Mouse (Mus musculus): ENCODE measurements around the gene Pik3r6. TPM values are rescaled to one million over a fixed set of nuclear protein-coding genes. Genes with fewer than 3 reads are reported as not detected.

Pik3r6 gene
- polyA plus RNA-seq (2016; fragmentation: Nextera tagmentation; extraction: Ambion mirVana) = 1.6 TPM in 2 replicates

DNA sequence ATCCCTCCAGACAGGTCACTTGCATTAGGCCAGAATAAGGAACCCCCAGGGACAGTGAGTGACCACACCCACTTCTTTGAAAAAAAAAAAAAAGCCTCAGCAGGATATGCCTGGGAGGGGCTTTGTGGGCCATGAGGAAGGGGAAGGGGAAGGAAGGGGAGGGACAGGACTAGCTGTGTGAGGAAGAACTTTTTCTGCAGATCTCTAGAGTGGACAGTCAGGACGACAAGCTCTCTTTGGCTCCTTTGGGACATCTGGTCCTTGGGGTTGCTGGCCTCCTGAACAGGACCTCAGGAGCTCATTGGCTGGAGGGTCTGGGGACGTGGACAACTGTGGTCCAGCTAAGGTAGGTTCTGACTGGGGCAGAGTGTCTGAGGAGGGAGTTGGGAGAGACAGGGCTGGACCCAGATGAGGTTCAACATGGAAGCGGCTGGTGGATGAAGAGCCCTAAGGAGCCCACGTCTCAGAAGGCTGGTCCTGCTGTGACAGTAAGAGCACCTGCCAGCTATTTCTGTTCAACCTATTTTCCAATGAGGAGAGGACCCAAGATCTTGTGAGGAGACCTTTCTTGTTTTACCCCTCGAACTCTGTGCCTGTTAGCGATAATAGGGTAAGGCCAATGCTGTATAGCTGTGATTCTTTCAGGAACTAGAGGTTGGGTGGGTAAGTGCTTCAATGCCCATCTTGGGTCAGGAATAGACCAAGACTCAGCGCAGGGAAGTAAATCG, at the start of gene Pik3r6:
Pik3r6 (plus strand) TSS at position 118 of the 728 bp plus-strand sequence.
- Histone ChIP-seq H3K4me3 (no peak within 1 kb of the TSS), H3K27me3 (ENCODE audit: low read depth, poor library complexity, severe bottlenecking) (no peaks in the 10 kb centered on the region), H3K4me1 (no peaks in the 10 kb centered on the region), H3K9me3 (replicated peaks) (no peaks in the 10 kb centered on the region), H3K27ac (replicated peaks) (no peak within 1 kb of the TSS), H3K36me3 (no peaks in the 10 kb centered on the region)
- DNase-seq (ENCODE audit: low spot score) = no peak
- 84% methylated on average over 8 of the region's 8 CpGs for WGBS

DNA sequence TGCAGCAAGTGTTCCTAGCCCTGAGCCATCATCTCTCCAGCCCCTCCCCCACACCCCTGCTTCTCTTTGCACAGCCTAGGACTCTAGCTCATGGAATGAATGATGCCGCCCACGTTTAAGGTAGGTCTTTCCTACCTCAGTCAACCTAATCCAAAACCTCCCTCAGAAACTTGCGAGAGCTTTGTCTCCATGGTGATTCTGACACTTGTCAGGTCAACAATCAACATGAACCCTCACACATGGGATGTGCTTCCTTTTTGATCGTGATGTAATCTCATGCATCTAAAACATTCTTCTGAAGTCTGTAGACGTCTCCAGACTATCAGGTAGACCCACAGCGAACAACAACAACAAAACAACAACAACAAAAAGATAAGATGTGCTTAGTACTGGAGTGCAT, 49.5 kb upstream of the Pik3r6 start:
- no peaks in the 10 kb centered on the region for H3K27me3 ChIP-seq (ENCODE audit: low read depth, poor library complexity, severe bottlenecking)
- H3K27ac ChIP-seq (replicated peaks) = no peak overlapping the region
- H3K9me3 ChIP-seq (replicated peaks) = no peaks in the 10 kb centered on the region
- H3K4me1 ChIP-seq = peaks cover 17% of the 10 kb centered on the region
- H3K4me3 ChIP-seq = no peak overlapping the region
- WGBS = 73% methylated on average over 6 of the region's 6 CpGs
- no peak for DNase-seq (ENCODE audit: low spot score)
- no peaks in the 10 kb centered on the region for H3K36me3 ChIP-seq

DNA sequence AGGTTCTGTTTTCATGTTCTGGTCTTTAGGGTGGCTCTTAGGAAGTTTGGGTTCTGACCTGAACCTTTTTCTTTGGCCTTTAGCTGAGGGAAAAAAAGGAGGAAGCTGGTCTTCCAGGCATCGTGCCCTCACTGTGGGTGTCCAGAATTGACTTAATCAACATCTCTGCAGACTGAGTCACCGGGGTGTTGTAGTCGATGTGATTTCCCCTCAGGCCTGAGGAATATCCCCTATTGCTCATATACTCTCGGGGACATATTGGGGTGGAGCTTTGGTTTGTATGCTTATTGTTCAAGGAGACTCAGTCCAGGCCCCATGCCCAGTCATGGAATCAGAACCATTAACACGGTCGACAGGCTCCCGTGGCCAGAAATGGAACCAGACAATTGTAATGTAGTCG, 44.7 kb upstream of the Pik3r6 start:
- no peaks in the 10 kb centered on the region for H3K36me3 ChIP-seq
- H3K27ac ChIP-seq (replicated peaks) = no peak overlapping the region
- DNase-seq (ENCODE audit: low spot score) = no peak
- no peaks in the 10 kb centered on the region for H3K27me3 ChIP-seq (ENCODE audit: low read depth, poor library complexity, severe bottlenecking)
- H3K9me3 ChIP-seq (replicated peaks) = no peaks in the 10 kb centered on the region
- WGBS = 80% methylated on average over 8 of the region's 8 CpGs
- H3K4me1 ChIP-seq = no peaks in the 10 kb centered on the region
- no peak overlapping the region for H3K4me3 ChIP-seq

DNA sequence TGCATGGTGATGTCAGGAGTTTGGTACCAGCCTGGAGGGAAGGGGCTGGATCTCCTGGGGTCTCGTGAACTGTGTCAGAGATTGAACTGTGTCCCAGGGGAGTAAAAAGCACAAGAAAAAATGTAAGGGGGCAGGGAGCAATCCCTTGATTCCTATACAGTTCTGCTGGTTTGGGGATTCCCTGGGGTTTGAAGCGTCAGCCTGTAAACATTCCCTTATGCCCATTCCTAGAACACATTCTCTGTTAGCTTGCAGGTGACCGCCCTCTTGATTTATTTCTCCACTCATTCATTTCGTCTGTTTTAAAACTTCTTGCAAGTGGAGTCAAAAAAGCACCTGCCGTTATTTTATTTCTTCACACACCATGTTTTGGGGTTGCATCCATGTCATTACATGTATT, 43.8 kb upstream of the Pik3r6 start:
- no peaks in the 10 kb centered on the region for H3K36me3 ChIP-seq
- no peaks in the 10 kb centered on the region for H3K9me3 ChIP-seq (replicated peaks)
- no peak overlapping the region for H3K27ac ChIP-seq (replicated peaks)
- WGBS = 80% methylated on average over 5 of the region's 5 CpGs
- H3K4me3 ChIP-seq = no peak overlapping the region
- no peak for DNase-seq (ENCODE audit: low spot score)
- H3K4me1 ChIP-seq = no peaks in the 10 kb centered on the region
- no peaks in the 10 kb centered on the region for H3K27me3 ChIP-seq (ENCODE audit: low read depth, poor library complexity, severe bottlenecking)

DNA sequence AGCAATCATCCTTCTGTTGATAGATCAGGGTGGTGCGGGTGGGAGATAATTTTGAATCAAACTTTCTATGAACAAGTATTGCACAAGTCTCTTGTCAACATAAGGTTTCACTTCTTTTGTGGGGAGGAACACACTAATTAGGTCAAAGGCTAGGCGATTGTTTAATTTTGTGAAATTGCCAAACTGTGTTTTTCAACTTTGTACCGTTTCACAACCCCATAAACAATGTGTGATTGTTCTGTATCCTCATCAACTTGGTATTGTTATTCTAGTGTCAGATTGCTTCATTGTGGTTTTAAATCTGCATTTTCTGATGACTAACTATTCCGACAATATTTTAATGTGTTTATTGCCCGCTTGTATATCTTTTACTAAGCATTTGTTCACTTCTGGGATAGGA, 43.3 kb upstream of the Pik3r6 start:
- Histone ChIP-seq H3K4me1 (no peaks in the 10 kb centered on the region), H3K9me3 (replicated peaks) (no peaks in the 10 kb centered on the region), H3K36me3 (no peaks in the 10 kb centered on the region), H3K4me3 (no peak overlapping the region), H3K27me3 (ENCODE audit: low read depth, poor library complexity, severe bottlenecking) (no peaks in the 10 kb centered on the region), H3K27ac (replicated peaks) (no peak overlapping the region)
- DNase-seq (ENCODE audit: low spot score) = no peak
- 96% methylated on average over 5 of the region's 5 CpGs for WGBS

DNA sequence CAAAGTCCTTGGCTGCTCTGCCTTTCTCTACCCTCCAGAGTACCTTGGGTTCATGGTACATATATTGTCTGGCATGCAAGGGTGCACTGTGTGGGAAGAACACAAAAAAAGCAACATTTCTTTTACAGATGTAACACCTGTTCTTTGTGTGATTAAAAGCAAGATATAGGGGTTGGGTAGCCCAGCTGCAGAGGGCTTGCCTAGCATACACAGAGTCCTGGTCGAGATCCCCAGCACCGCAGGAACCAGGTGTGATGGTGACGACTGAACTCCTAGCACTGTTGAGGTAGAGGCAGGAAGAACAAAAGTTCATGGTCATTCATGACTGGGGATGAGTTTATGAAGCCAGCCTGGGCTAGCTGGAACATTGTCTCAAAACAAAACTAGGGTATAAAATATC, 40.1 kb upstream of the Pik3r6 start:
- no peaks in the 10 kb centered on the region for H3K27me3 ChIP-seq (ENCODE audit: low read depth, poor library complexity, severe bottlenecking)
- H3K9me3 ChIP-seq (replicated peaks) = no peaks in the 10 kb centered on the region
- no peaks in the 10 kb centered on the region for H3K36me3 ChIP-seq
- 86% methylated on average over 3 of the region's 3 CpGs for WGBS
- H3K4me3 ChIP-seq = no peak overlapping the region
- DNase-seq (ENCODE audit: low spot score) = no peak
- H3K27ac ChIP-seq (replicated peaks) = no peak overlapping the region
- no peaks in the 10 kb centered on the region for H3K4me1 ChIP-seq

DNA sequence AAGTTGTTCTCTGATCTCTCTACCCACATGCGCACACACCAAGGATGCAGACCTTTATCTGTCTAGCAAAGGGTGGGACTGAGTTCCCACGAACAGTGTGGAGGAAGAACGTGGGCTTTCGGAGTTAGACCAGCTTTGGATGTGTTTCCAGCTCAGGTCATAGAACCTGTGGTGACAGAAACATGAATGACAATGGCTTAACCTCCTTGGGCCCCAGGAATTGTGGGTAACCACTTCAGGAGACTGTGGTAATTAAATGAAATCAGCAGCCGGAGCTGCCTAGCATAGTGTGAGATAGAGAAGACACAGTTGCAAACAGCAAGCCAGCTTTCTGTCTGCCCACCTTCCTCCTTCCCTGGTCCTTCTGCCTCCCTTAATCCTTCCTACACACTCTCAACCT, 38.6 kb upstream of the Pik3r6 start:
- H3K27ac ChIP-seq (replicated peaks) = no peak overlapping the region
- DNase-seq (ENCODE audit: low spot score) = no peak
- no peaks in the 10 kb centered on the region for H3K36me3 ChIP-seq
- no peak overlapping the region for H3K4me3 ChIP-seq
- no peaks in the 10 kb centered on the region for H3K9me3 ChIP-seq (replicated peaks)
- H3K27me3 ChIP-seq (ENCODE audit: low read depth, poor library complexity, severe bottlenecking) = no peaks in the 10 kb centered on the region
- WGBS = 85% methylated on average over 5 of the region's 5 CpGs
- H3K4me1 ChIP-seq = peaks cover 6% of the 10 kb centered on the region

DNA sequence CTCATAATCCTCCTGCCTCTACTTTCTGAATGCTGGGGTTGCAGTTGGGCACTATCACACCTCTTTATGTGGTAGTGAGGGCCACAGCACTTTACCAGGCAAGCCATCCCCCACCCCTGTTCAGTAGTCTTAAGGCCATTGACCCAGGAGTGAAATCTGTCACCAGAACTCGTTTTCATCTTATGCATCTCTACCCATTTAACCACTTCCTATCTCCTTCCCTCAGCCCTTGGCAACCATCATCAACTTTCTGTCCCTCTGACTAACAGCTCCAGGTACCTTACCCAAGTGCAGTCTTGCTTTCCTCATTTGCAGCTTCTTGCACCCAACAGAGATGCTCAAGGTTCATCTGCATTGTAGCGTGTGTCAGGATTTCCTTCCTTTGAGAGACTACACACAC, 37.7 kb upstream of the Pik3r6 start:
- peaks cover 6% of the 10 kb centered on the region for H3K4me1 ChIP-seq
- H3K9me3 ChIP-seq (replicated peaks) = no peaks in the 10 kb centered on the region
- no peaks in the 10 kb centered on the region for H3K36me3 ChIP-seq
- no peaks in the 10 kb centered on the region for H3K27me3 ChIP-seq (ENCODE audit: low read depth, poor library complexity, severe bottlenecking)
- WGBS = 81% methylated on average over 2 of the region's 2 CpGs
- no peak for DNase-seq (ENCODE audit: low spot score)
- H3K27ac ChIP-seq (replicated peaks) = no peak overlapping the region
- H3K4me3 ChIP-seq = no peak overlapping the region

DNA sequence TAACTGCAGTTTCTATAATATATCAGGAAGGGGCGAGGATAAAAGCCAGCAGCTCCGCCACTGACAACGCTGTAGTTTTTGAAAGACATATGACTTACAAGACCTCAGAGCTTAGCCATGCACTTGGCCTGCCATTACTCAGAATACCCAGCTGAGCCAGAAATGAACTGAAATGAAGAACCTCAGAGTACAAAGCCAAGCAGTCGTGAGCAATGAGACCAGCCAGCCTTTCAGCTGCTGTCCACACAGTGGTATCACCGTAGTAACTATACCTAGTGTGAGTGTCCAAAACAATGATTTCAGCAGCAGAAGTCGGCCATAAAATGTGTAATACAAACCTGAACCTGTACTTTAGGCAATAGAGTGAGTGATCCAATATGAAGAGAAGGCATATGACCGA, 35.4 kb upstream of the Pik3r6 start:
- H3K27me3 ChIP-seq (ENCODE audit: low read depth, poor library complexity, severe bottlenecking) = no peaks in the 10 kb centered on the region
- 89% methylated on average over 7 of the region's 7 CpGs for WGBS
- no peak overlapping the region for H3K27ac ChIP-seq (replicated peaks)
- H3K4me3 ChIP-seq = no peak overlapping the region
- H3K36me3 ChIP-seq = no peaks in the 10 kb centered on the region
- peaks cover 6% of the 10 kb centered on the region for H3K4me1 ChIP-seq
- no peaks in the 10 kb centered on the region for H3K9me3 ChIP-seq (replicated peaks)
- no peak for DNase-seq (ENCODE audit: low spot score)

DNA sequence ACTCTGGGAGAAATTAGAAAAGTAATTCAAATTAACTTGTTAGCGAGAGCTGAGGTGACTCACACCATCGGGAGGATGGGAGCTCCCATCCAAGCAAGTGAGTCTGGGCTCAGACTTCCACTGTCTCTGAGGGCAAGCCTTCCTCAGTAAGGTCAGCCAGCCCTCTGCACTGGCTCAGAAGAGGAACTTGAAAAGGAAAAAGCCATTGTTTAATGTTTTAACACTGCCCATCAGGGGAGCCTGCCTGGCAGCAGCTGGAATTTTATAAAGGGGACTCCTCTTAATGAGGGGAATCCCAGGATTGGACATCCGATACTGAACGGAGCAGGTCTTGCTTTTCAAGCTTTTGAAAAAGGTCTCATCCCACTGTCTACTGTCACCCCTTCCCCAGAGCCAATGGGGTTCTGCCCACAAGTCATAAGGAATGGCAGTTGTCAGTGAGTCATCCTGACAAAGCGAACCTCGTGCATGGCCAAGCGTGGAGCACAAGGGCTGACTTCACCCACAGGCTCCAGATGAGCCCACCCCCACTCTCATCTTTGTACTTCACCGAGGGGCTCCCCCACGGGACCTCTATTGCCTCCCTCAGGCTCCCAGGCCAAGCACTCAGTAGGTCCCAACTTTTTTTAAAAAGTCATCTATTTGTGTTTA, 34.7 kb upstream of the Pik3r6 start:
- no peak overlapping the region for H3K27ac ChIP-seq (replicated peaks)
- H3K9me3 ChIP-seq (replicated peaks) = no peaks in the 10 kb centered on the region
- H3K27me3 ChIP-seq (ENCODE audit: low read depth, poor library complexity, severe bottlenecking) = no peaks in the 10 kb centered on the region
- WGBS = 66% methylated on average over 9 of the region's 9 CpGs
- peaks cover 6% of the 10 kb centered on the region for H3K4me1 ChIP-seq
- no peaks in the 10 kb centered on the region for H3K36me3 ChIP-seq
- no peak for DNase-seq (ENCODE audit: low spot score)
- no peak overlapping the region for H3K4me3 ChIP-seq

DNA sequence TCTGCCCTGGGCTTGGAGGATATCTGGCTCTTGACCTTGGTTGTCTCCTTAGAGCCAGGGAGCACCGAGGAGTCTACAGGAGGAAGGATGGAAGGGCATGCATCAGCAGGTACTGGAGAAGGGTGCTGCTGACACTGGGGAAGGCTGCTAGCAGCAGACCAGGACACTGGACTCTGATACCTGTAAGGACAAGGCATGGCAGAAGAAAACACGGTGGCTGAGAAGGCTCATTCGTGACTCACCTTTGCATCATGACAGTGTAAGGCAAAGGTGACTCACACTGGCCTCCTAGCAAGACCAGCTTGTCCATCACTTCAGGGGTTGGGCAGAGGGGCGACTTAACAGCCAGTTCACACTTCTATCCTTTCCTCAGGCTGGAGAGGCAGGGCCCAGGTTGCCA, 33.9 kb upstream of the Pik3r6 start:
- DNase-seq (ENCODE audit: low spot score) = no peak
- Histone ChIP-seq H3K36me3 (no peaks in the 10 kb centered on the region), H3K4me1 (peaks cover 6% of the 10 kb centered on the region), H3K27me3 (ENCODE audit: low read depth, poor library complexity, severe bottlenecking) (no peaks in the 10 kb centered on the region), H3K9me3 (replicated peaks) (no peaks in the 10 kb centered on the region), H3K27ac (replicated peaks) (no peak overlapping the region), H3K4me3 (no peak overlapping the region)
- WGBS = 87% methylated on average over 4 of the region's 4 CpGs

DNA sequence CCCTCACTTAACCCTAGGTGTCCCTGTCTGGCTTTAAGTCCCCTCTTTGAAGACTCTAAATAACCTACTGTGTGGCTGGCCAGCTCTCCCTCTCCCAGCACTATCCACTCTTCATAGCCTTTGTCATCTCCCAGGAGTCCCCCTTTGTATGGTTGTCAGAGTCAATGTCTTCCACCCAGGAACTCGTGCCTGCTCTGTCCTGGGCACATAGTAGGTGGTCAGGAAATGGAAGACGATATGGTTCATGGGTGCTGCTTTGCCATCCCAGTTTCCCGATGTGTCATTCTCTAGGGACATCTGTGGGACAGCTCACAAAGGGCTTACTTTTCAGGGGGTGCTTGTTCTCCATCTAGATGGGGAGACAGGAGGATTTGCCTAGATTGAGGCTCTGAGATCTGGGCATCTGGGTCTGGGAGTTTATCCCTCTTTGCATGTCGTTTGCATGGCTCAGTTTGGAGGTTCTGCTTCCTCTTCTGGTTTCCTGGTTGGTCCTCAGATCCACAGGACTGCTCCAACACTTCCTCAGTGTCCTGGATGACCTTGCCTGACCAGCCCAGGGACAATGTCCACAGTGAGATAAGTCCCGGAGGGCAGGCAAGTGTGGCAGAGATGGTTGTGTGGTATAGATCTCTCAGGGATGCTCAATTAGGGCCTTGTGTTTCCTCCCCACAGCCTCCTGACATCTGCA, 30.5 kb upstream of the Pik3r6 start:
- Histone ChIP-seq H3K27ac (replicated peaks) (no peak overlapping the region), H3K27me3 (ENCODE audit: low read depth, poor library complexity, severe bottlenecking) (no peaks in the 10 kb centered on the region), H3K4me1 (peaks cover 6% of the 10 kb centered on the region), H3K4me3 (no peak overlapping the region), H3K36me3 (no peaks in the 10 kb centered on the region), H3K9me3 (replicated peaks) (no peaks in the 10 kb centered on the region)
- DNase-seq (ENCODE audit: low spot score) = no peak
- WGBS = 78% methylated on average over 5 of the region's 5 CpGs

DNA sequence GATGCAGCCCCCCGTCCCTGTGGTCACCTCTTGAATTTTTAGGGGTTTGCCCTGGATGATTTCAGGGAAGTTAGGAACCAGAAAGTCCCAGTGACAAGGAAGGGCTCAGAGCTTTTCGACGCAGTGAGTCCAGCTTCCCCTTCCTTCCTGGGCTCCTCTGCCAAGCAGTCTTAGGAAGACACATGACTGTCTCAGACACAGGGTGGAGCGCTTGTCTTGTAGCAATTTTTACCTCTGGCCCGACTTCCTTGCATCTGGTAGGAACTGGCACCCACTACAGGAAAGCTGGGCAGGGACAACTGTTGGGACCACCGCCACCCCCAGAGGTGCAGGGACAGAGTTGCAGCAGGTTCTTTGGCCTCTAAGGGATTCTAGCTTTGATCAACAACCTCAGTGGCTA, 28.2 kb upstream of the Pik3r6 start:
- Histone ChIP-seq H3K4me3 (no peak overlapping the region), H3K9me3 (replicated peaks) (no peaks in the 10 kb centered on the region), H3K36me3 (no peaks in the 10 kb centered on the region), H3K4me1 (no peaks in the 10 kb centered on the region), H3K27me3 (ENCODE audit: low read depth, poor library complexity, severe bottlenecking) (no peaks in the 10 kb centered on the region), H3K27ac (replicated peaks) (no peak overlapping the region)
- DNase-seq (ENCODE audit: low spot score) = no peak
- 89% methylated on average over 6 of the region's 6 CpGs for WGBS
